Mouse (Mus musculus) ES-Bruce4 (cell line): ENCODE measurements at regions not wholly inside any gene's neighbourhood (a gene's known extent, or its start where the extent isn't known, plus 50 kb on each side); places are given as distances from the start of the nearest gene placed in this dataset.

Experiments used
- CTCF ChIP-seq: IDR thresholded peaks from one replicate; pipeline ENCODE4 v1.8.1; 2011; ENCODE audit warnings: low read depth, low read length
- EP300 ChIP-seq: IDR thresholded peaks from 2 replicates; pipeline ENCODE4 v1.6.1; 2011; ENCODE audit warnings: low read depth, low read length; ENCODE audit not compliant: insufficient read depth
- POLR2A ChIP-seq: IDR thresholded peaks from one replicate; pipeline ENCODE4 v1.8.1; 2011; ENCODE audit warnings: low read length; ENCODE audit not compliant: insufficient read depth

- TF ChIP-seq POLR2A (no peak), CTCF (no peak), EP300 (no peak)
Measured at GRCm38 (mm10) chr16:97297140-97297539, 59.4 kb upstream of the Bace2 start.
